Mouse (Mus musculus) lung, postnatal 0 days (tissue): ENCODE measurements around the gene Fut7.

ENCODE experiments used
- CTCF ChIP-seq: IDR thresholded peaks from 2 replicates; pipeline ENCODE4 v1.5.1; 2016; ENCODE audit warnings: antibody characterized with exemption, mild to moderate bottlenecking
- EP300 ChIP-seq: IDR thresholded peaks from 2 replicates; pipeline ENCODE4 v1.6.1; 2016; ENCODE audit warnings: antibody characterized with exemption, mild to moderate bottlenecking, control low read depth

DNA sequence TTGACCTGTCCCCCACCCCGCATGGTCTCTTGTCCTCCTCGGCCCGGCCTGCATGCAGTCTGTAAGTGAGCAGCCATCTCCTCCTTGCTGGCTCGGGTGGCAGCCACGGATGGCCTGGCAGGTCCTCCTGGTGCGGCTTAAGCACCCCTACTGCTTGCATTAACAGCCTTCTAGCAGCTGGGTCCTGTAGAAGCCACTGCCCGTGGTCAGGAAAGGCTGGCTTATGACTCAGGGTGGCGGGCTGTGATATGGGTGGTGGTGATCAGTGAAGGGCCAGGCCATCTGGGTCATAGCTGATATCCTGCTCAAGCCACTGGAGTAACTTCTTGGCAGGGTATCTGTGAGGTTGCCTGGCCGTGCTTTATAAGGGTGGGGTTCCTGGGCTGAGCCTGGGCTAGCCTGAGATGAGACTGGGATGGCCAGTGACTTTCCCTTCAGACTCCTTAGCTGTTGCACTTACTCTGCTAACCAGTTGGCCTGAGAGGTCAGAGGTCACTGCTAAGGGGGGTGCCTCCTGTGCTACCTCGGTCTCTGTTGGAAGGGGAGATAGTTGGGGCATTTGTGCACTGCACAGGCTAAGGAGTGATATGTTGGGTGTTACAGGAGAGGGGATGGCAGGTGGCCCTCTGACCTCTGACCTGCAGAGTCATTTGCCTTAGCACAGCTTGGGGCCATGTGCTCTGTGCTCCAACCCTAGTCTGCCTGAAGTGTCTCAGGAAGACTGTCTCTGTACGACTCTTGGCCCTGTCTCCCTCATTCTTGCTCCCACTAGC, 9.4 kb downstream of the Fut7 start:
- TF ChIP-seq CTCF = no peak
- no peak for TF ChIP-seq EP300
